Mouse (Mus musculus): ENCODE measurements at regions not wholly inside any gene's neighbourhood (a gene's known extent, or its start where the extent isn't known, plus 50 kb on each side); places are given as distances from the start of the nearest gene placed in this dataset.

DNA sequence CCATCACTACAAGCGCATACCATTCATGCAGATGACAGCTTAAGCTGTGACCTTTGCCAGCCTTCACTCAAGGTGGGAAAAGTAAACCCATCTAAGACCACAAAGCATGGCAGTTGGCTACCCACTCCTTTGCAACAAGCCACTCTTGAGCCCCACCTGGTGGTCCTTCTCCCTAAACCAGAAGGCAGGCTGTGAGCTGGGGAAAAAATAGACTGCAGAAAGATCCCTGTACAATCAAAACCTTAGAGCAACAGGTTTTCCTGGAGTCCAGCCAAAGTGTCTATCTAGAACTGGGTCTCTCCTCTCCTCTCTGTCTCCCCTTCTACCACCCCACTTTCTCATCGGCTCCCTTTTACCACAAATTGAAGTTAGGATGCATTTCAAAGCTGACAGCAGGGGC, 407.2 kb downstream of the Pdcd6ip start:
- Histone ChIP-seq H3K36me3 (ENCODE audit: insufficient read depth, low read length) (no peaks in the 10 kb centered on the region), H3K27me3 (ENCODE audit: insufficient read depth, low read length) (no peaks in the 10 kb centered on the region), H3K9ac (replicated peaks; ENCODE audit: low read length) (no peak overlapping the region), H3K4me1 (ENCODE audit: insufficient read depth, low read length) (peaks cover 12% of the 10 kb centered on the region), H3K27ac (no peak overlapping the region), H3K4me3 (ENCODE audit: low read length) (no peak overlapping the region), H3K9me3 (ENCODE audit: low read length) (no peaks in the 10 kb centered on the region), H3K4me2 (ENCODE audit: low read depth, low read length) (no peak overlapping the region)
- TF ChIP-seq CTCF (IDR thresholded peaks at IDR 0.05; ENCODE audit: low read depth): peak; percentile 71
- WGBS: 30% methylated on average over 2 of the region's 2 CpGs
- peak; percentile 72 for DNase-seq (ENCODE audit: low spot score)
- ATAC-seq: peak; percentile 28; the same call in 1 of the 2 replicates

DNA sequence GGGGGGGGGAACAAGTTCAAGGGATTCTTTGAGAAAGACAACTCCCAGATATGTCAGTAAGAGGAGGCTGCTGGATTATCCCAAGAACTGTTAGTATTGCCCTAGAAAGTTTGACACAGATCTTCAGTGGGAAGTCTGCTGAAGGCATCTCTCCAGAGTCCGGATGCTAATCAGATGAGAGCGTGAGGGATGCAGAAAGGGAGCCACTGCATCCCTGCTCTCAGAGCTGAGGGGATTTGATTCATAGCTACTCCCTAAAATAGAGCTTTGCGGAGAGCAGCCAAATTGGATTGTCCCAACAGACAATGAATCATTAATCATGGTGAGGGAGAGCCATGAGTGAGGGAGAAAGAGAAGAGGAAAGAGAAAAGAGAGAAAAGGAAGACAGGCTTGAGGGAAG, 408.2 kb downstream of the Pdcd6ip start:
- no peak for TF ChIP-seq CTCF (IDR thresholded peaks at IDR 0.05; ENCODE audit: low read depth)
- 20% methylated on average over 3 of the region's 3 CpGs for WGBS
- Histone ChIP-seq H3K36me3 (ENCODE audit: insufficient read depth, low read length) (no peaks in the 10 kb centered on the region), H3K9me3 (ENCODE audit: low read length) (no peaks in the 10 kb centered on the region), H3K4me2 (ENCODE audit: low read depth, low read length) (no peak overlapping the region), H3K9ac (replicated peaks; ENCODE audit: low read length) (no peak overlapping the region), H3K4me3 (ENCODE audit: low read length) (no peak overlapping the region), H3K27me3 (ENCODE audit: insufficient read depth, low read length) (no peaks in the 10 kb centered on the region), H3K27ac (no peak overlapping the region), H3K4me1 (ENCODE audit: insufficient read depth, low read length) (peaks cover 12% of the 10 kb centered on the region)
- DNase-seq (ENCODE audit: low spot score) (peak; percentile 27), ATAC-seq (no peak)

DNA sequence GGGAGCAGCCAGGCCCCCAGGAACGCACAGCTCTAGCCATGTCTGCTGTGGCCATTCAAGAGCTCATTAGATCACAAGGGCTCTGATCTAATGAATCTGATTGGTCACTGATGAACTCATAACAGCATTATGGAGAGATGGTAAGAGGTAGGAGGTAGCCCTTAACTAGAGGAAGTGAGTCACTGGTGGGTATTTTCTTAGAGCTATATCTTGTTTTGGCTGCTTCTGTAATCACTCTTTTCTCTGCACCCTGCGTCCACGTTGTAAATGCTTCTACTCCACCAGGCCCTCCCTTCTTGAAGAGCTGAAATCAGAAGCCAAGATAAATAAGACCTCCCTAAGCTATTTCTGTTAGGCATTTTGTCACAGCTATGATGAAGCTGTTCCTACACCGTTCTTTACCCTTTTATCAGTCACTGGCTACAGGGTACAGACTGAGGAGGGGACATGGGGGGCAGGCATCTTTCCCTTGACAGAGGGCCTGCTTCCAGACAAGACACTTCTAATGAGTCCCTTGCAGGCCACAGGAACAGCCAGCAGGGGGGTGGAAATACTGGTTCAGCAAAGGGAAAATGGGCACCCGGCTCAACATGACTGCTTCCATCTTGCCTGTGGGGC, 412.1 kb downstream of the Pdcd6ip start:
- no peaks in the 10 kb centered on the region for H3K9me3 ChIP-seq (ENCODE audit: low read length)
- no peaks in the 10 kb centered on the region for H3K36me3 ChIP-seq (ENCODE audit: insufficient read depth, low read length)
- no peaks in the 10 kb centered on the region for H3K4me1 ChIP-seq (ENCODE audit: insufficient read depth, low read length)
- no peak overlapping the region for H3K27ac ChIP-seq
- 77% methylated on average over 5 of the region's 5 CpGs for WGBS
- no peak overlapping the region for H3K4me2 ChIP-seq (ENCODE audit: low read depth, low read length)
- H3K9ac ChIP-seq (replicated peaks; ENCODE audit: low read length): no peak overlapping the region
- ATAC-seq (no peak), DNase-seq (ENCODE audit: low spot score) (no peak)
- TF ChIP-seq CTCF (IDR thresholded peaks at IDR 0.05; ENCODE audit: low read depth): no peak
- H3K4me3 ChIP-seq (ENCODE audit: low read length): no peak overlapping the region
- no peaks in the 10 kb centered on the region for H3K27me3 ChIP-seq (ENCODE audit: insufficient read depth, low read length)

DNA sequence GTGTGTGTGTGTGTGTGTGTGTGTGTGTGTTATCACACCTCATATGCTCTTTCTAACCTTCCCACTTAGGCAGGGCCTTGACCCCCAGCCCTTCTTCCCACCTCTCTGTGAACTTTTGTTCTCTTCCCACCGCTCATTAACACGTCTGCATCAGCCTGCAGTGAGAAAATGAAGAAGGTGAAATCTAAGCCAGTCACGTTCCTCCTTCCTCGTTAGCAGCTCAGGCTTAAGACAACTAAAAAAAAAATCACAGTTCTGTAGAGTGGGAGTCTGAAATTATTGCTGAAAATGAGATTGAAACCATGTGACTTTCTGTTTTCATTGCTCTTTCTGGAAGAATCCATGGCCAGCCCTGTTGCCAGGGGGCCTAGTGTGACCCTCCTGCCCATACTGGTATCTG, 420.7 kb downstream of the Pdcd6ip start:
- WGBS: 64% methylated on average over 4 of the region's 4 CpGs
- Histone ChIP-seq H3K27me3 (ENCODE audit: insufficient read depth, low read length) (no peaks in the 10 kb centered on the region), H3K4me3 (ENCODE audit: low read length) (no peak overlapping the region), H3K4me2 (ENCODE audit: low read depth, low read length) (no peak overlapping the region), H3K9me3 (ENCODE audit: low read length) (no peaks in the 10 kb centered on the region), H3K27ac (no peak overlapping the region), H3K9ac (replicated peaks; ENCODE audit: low read length) (no peak overlapping the region), H3K4me1 (ENCODE audit: insufficient read depth, low read length) (no peaks in the 10 kb centered on the region), H3K36me3 (ENCODE audit: insufficient read depth, low read length) (no peaks in the 10 kb centered on the region)
- TF ChIP-seq CTCF (IDR thresholded peaks at IDR 0.05; ENCODE audit: low read depth): no peak
- DNase-seq (ENCODE audit: low spot score): no peak
- no peak for ATAC-seq

DNA sequence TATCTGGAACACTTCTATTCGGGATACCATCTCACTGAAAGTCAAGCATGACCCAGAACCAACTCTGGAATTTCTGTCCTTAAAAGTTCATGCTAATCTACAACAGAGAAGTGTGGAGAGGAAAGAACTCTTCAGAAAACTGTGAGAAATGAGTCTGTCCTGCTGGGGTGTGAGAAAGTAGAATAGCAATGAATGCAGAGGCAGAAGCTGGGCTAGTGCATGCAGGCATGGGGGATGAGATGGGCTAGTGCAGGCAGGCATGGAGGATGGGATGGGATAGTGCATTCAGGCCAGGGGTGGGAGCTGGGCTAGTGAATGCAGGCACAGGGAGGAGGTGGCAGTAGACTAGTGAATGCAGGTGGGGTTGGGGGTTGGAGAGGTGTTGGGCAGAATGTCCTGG, 424.8 kb downstream of the Pdcd6ip start:
- Histone ChIP-seq H3K4me2 (ENCODE audit: low read depth, low read length) (no peak overlapping the region), H3K4me3 (ENCODE audit: low read length) (no peak overlapping the region), H3K4me1 (ENCODE audit: insufficient read depth, low read length) (no peaks in the 10 kb centered on the region), H3K27me3 (ENCODE audit: insufficient read depth, low read length) (no peaks in the 10 kb centered on the region), H3K9me3 (ENCODE audit: low read length) (no peaks in the 10 kb centered on the region), H3K36me3 (ENCODE audit: insufficient read depth, low read length) (no peaks in the 10 kb centered on the region), H3K9ac (replicated peaks; ENCODE audit: low read length) (no peak overlapping the region), H3K27ac (no peak overlapping the region)
- ATAC-seq (no peak), DNase-seq (ENCODE audit: low spot score) (no peak)
- no peak for TF ChIP-seq CTCF (IDR thresholded peaks at IDR 0.05; ENCODE audit: low read depth)
- 74% methylated on average over 1 of the region's 1 CpGs for WGBS

DNA sequence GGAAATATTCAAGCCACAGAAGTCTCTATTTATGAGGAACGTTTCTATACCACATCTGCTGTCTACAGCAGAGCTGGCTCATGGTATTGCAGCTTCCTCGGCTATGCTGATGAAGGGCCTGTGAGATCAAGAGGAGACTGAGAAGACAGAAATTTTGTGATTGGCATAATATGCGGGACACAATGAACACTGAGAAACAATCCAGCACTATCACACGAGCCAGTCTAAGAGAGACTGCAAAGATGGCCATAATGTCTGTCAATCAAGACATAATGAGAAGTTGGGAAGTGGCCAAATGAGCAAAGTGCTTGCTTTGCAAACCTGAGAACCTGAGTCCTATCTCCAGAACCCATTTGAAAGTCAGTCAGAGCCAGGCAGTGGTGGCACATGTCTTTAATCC, 437.5 kb downstream of the Pdcd6ip start:
- ATAC-seq (no peak), DNase-seq (ENCODE audit: low spot score) (peak; percentile 26)
- H3K4me2 ChIP-seq (ENCODE audit: low read depth, low read length): no peak overlapping the region
- TF ChIP-seq CTCF (IDR thresholded peaks at IDR 0.05; ENCODE audit: low read depth): no peak
- H3K4me1 ChIP-seq (ENCODE audit: insufficient read depth, low read length): no peaks in the 10 kb centered on the region
- 26% methylated on average over 4 of the region's 4 CpGs for WGBS
- no peaks in the 10 kb centered on the region for H3K36me3 ChIP-seq (ENCODE audit: insufficient read depth, low read length)
- no peaks in the 10 kb centered on the region for H3K9me3 ChIP-seq (ENCODE audit: low read length)
- no peak overlapping the region for H3K9ac ChIP-seq (replicated peaks; ENCODE audit: low read length)
- H3K27me3 ChIP-seq (ENCODE audit: insufficient read depth, low read length): no peaks in the 10 kb centered on the region
- H3K27ac ChIP-seq: no peak overlapping the region
- H3K4me3 ChIP-seq (ENCODE audit: low read length): no peak overlapping the region

DNA sequence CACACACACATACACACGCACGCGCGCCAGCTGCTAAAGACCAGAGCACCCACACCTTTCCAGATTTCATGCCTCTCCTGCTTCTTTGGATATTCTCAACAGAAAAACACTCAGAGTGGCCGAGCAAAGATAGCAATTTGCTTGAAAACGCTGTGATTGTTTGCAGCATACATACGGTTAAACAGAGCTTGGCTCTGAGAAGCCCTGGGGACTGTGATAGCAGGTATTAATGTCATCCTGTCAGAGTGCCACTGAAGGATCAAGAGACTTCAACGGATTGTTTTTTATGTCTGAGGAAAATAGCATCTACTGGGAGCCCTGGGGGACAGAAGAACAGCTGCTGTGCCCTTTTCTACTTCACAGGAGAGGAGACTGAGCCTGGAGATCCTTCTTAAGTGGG, 440.4 kb downstream of the Pdcd6ip start:
- no peaks in the 10 kb centered on the region for H3K36me3 ChIP-seq (ENCODE audit: insufficient read depth, low read length)
- H3K4me1 ChIP-seq (ENCODE audit: insufficient read depth, low read length): no peaks in the 10 kb centered on the region
- no peak overlapping the region for H3K27ac ChIP-seq
- H3K9me3 ChIP-seq (ENCODE audit: low read length): no peaks in the 10 kb centered on the region
- no peak overlapping the region for H3K9ac ChIP-seq (replicated peaks; ENCODE audit: low read length)
- H3K4me3 ChIP-seq (ENCODE audit: low read length): no peak overlapping the region
- DNase-seq (ENCODE audit: low spot score) (no peak), ATAC-seq (no peak)
- no peaks in the 10 kb centered on the region for H3K27me3 ChIP-seq (ENCODE audit: insufficient read depth, low read length)
- no peak for TF ChIP-seq CTCF (IDR thresholded peaks at IDR 0.05; ENCODE audit: low read depth)
- 73% methylated on average over 8 of the region's 8 CpGs for WGBS
- no peak overlapping the region for H3K4me2 ChIP-seq (ENCODE audit: low read depth, low read length)
